Mouse (Mus musculus): ENCODE measurements at regions not wholly inside any gene's neighbourhood (a gene's known extent, or its start where the extent isn't known, plus 50 kb on each side); places are given as distances from the start of the nearest gene placed in this dataset.

GRCm38 (mm10) chr7:145105831-145106493, 102.0 kb downstream of the 1810010D01Rik start:
- DNase-seq, result no peak

GRCm38 (mm10) chr7:145102692-145103091, 105.2 kb downstream of the 1810010D01Rik start:
- DNase-seq, result no peak

- DNase-seq, result peak in 1 of 2 experiments; percentile 32
Observed at GRCm38 (mm10) chr7:145102216-145102615, 105.7 kb downstream of the 1810010D01Rik start.

GRCm38 (mm10) chr7:145098335-145098734, 109.6 kb downstream of the 1810010D01Rik start:
- no peak for DNase-seq

GRCm38 (mm10) chr7:145094134-145094526, 113.8 kb downstream of the 1810010D01Rik start:
- DNase-seq, result no peak

- peak in 1 of 2 experiments; percentile 33 for DNase-seq
Observed at GRCm38 (mm10) chr7:145093417-145094133, 114.3 kb downstream of the 1810010D01Rik start.

GRCm38 (mm10) chr7:145092392-145093176, 115.3 kb downstream of the 1810010D01Rik start:
- no peak for DNase-seq

GRCm38 (mm10) chr7:145090849-145091248, 117.1 kb downstream of the 1810010D01Rik start:
- no peak for DNase-seq

- DNase-seq, result no peak
Observed at GRCm38 (mm10) chr7:145089315-145089721, 118.6 kb downstream of the 1810010D01Rik start.

GRCm38 (mm10) chr7:145088655-145089054, 119.3 kb downstream of the 1810010D01Rik start:
- DNase-seq, result no peak

GRCm38 (mm10) chr7:145087790-145088189, 120.1 kb downstream of the 1810010D01Rik start:
- DNase-seq, result no peak

GRCm38 (mm10) chr7:145082917-145083752, 124.8 kb downstream of the 1810010D01Rik start:
- DNase-seq, result no peak

GRCm38 (mm10) chr7:145071996-145072790, 132.5 kb upstream of the Ccnd1 start:
- DNase-seq, result no peak

- no peak for DNase-seq
Observed at GRCm38 (mm10) chr7:145071533-145071932, 131.8 kb upstream of the Ccnd1 start.

GRCm38 (mm10) chr7:145067366-145067765, 127.6 kb upstream of the Ccnd1 start:
- no peak for DNase-seq

- DNase-seq, result no peak
Observed at GRCm38 (mm10) chr7:145056320-145056719, 116.6 kb upstream of the Ccnd1 start.

GRCm38 (mm10) chr7:145051616-145052015, 111.9 kb upstream of the Ccnd1 start:
- no peak for DNase-seq

GRCm38 (mm10) chr7:145050729-145051128, 111.0 kb upstream of the Ccnd1 start:
- DNase-seq, result no peak

- no peak for DNase-seq
Observed at GRCm38 (mm10) chr7:145048481-145048877, 108.8 kb upstream of the Ccnd1 start.

- peak in 1 of 2 experiments; percentile 17 for DNase-seq
Observed at GRCm38 (mm10) chr7:145047771-145048480, 108.2 kb upstream of the Ccnd1 start.

- no peak for DNase-seq
Observed at GRCm38 (mm10) chr7:145045230-145045629, 105.5 kb upstream of the Ccnd1 start.
